Mouse (Mus musculus) brain, embryonic 14.5 days (tissue): ENCODE data around the gene Olfr223.

Experiments used
- CTCF ChIP-seq: fragments of 200-500 bp; IDR thresholded peaks from 2 replicates; pipeline ENCODE4 v1.5.1; 2012; ENCODE audit warnings: inconsistent platforms, mild to moderate bottlenecking, moderate library complexity, borderline replicate concordance; ENCODE audit not compliant: insufficient read depth, insufficient read length; ENCODE audit errors: extremely low read depth
- POLR2A ChIP-seq: fragments of 200-500 bp; IDR thresholded peaks from 2 replicates; pipeline ENCODE4 v1.6.1; 2012; ENCODE audit warnings: mild to moderate bottlenecking, inconsistent platforms, borderline replicate concordance; ENCODE audit not compliant: poor library complexity, insufficient read depth, insufficient read length, severe bottlenecking; ENCODE audit errors: extremely low read depth

GRCm38 (mm10) chr11:59611646-59612045, 18.6 kb upstream of the Olfr223 start:
- no peak for TF ChIP-seq POLR2A
- TF ChIP-seq CTCF: no peak
